Mouse (Mus musculus): ENCODE results near the gene Zfp90.

DNA sequence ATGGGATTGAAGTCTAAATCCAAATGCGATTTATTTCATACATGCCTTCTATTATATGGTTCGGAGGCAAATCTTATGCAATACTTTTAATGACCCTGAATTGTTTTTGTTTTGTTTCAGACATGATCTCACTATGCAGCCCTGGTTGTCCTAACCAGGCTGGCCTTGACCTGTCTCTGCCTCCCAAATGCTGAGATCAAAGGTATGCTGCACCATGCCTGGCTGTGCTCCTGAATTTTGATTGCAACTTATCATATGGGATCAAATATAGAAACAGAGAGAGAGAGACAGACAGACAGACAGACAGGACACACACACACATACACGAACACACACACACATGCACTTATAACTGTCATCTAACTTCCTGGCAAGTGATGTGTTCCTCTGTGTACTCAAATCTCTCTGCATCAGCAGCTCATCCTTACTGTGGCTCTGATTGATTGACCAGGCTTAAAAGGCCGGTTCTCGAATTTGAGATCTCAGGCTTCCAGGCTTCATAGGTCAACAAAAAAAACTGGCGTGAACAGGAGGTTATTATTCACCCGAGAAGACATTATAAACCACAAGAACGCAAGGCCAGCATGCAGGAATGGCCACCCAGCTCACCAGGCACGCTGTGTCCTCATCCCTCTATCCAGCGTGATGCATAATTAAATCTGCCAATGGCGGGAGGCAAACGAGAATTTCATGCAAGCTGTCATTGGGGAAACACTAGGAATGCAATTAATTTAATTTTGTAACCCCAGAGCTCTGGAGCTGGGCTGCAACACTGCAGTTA lies 37.8 kb downstream of the Zfp90 start:
- TF ChIP-seq CTCF (IDR thresholded peaks at IDR 0.05; ENCODE audit: low read depth) (no peak), EP300 (IDR thresholded peaks at IDR 0.05; ENCODE audit: low read depth) (no peak)

Measured in liver, postnatal 0 days (tissue).